ENCODE assay signal across 16 mouse cellular contexts in the genomic region with DNA sequence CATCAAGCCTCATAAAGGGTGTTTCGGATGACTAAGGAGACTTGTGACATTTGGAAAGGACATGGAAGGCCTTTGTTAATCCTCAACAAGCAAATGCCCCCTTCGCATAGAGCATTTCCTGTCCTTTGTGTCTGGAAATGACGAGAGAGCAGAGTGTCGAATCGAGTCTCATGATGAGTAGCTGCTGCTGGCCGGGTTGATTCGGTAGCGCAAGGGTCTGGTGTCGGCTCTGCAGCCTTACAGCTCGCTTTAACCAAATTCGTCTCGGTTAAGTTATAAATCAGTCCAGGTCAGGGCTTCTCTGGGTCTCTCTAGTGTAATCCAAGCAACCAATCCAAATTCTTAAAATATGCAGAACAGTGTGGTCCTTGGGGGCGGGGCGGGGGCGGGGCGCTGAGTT. TPM values are rescaled to one million over a fixed set of nuclear protein-coding genes. Genes with fewer than 3 reads are reported as not detected.
DNase-seq lines count a peak whose midpoint lies in the region; ATAC-seq and TF ChIP-seq lines count a peak whose summit lies in the region.
"Had no signal": no experiment of that assay in that cellular context is flagged by ENCODE, and none has a peak within 500 bp of the region (broad histone marks: within the 10 kb centered on the region; RNA-seq: fewer than 3 reads in every experiment).

No protein-coding gene starts in this region.

- H3K36me3 ChIP-seq in kidney, adult 2 months (ENCODE audit: control insufficient read depth, insufficient read depth, low read length): no peaks in the 10 kb centered on the region
- no peaks in the 10 kb centered on the region for H3K36me3 ChIP-seq in lung, postnatal 0 days (ENCODE audit: insufficient read depth, low read length)
- H3K36me3 ChIP-seq in embryonic facial prominence, embryonic 13.5 days: no peaks in the 10 kb centered on the region
- H3K36me3 ChIP-seq: liver, embryonic 15.5 days had no signal

- 46% methylated on average over 16 of the region's 16 CpGs for WGBS in kidney, adult 2 months
- WGBS in lung, postnatal 0 days: 49% methylated on average over 16 of the region's 16 CpGs
- WGBS in lung, adult 2 months: 52% methylated on average over 16 of the region's 16 CpGs
- 51% methylated on average over 16 of the region's 16 CpGs for WGBS in embryonic facial prominence, embryonic 13.5 days

- H3K4me2 ChIP-seq in lung, postnatal 0 days (replicated peaks; ENCODE audit: low read depth, low read length): no peak overlapping the region
- peak overlapping the region; percentile 47 for H3K4me2 ChIP-seq in embryonic facial prominence, embryonic 13.5 days
- H3K4me2 ChIP-seq: liver, embryonic 15.5 days; midbrain, embryonic 11.5 days had no signal

- TF ChIP-seq POLR2A in kidney, adult 2 months (IDR thresholded peaks at IDR 0.05; ENCODE audit: low read depth, low read length): no peak
- TF ChIP-seq POLR2A in lung, adult 2 months (IDR thresholded peaks at IDR 0.05; ENCODE audit: borderline replicate concordance, extremely low read depth, low read depth, low read length): no peak

- H3K4me1 ChIP-seq in kidney, adult 2 months (ENCODE audit: control insufficient read depth, insufficient read depth, low read length): no peaks in the 10 kb centered on the region
- no peaks in the 10 kb centered on the region for H3K4me1 ChIP-seq in lung, postnatal 0 days (ENCODE audit: insufficient read depth, low read depth, low read length)
- no peaks in the 10 kb centered on the region for H3K4me1 ChIP-seq in lung, adult 2 months (ENCODE audit: control insufficient read depth, insufficient read depth, low read length)
- peaks cover 6% of the 10 kb centered on the region for H3K4me1 ChIP-seq in embryonic facial prominence, embryonic 13.5 days
- H3K4me1 ChIP-seq: liver, embryonic 15.5 days had no signal

- no peak overlapping the region; the same call in 1 of the 2 replicates for H3K4me3 ChIP-seq in kidney, adult 2 months (ENCODE audit: insufficient read depth, low read depth, low read length)
- H3K4me3 ChIP-seq in lung, postnatal 0 days (ENCODE audit: low read depth, low read length): no peak overlapping the region
- no peak overlapping the region for H3K4me3 ChIP-seq in lung, adult 2 months (replicated peaks; ENCODE audit: extremely low read depth, low read depth, low read length)
- H3K4me3 ChIP-seq in embryonic facial prominence, embryonic 13.5 days: no peak overlapping the region
- H3K4me3 ChIP-seq: layer of hippocampus, adult 2 months; liver, embryonic 15.5 days; myocyte had no signal

- H3K27ac ChIP-seq in kidney, adult 2 months (ENCODE audit: insufficient read depth, low read depth, low read length): no peak overlapping the region
- H3K27ac ChIP-seq in lung, postnatal 0 days (ENCODE audit: low read length): no peak overlapping the region
- H3K27ac ChIP-seq in embryonic facial prominence, embryonic 13.5 days: 0 out of 2 replicates have a peak overlapping the region, but pooled peaks have one; percentile 24
- H3K27ac ChIP-seq: layer of hippocampus, adult 2 months; liver, embryonic 15.5 days had no signal

- no peaks in the 10 kb centered on the region for H3K27me3 ChIP-seq in kidney, adult 2 months (replicated peaks; ENCODE audit: control insufficient read depth, insufficient read depth, low read length)
- no peaks in the 10 kb centered on the region for H3K27me3 ChIP-seq in lung, postnatal 0 days (replicated peaks; ENCODE audit: insufficient read depth, low read length)
- peaks cover 6% of the 10 kb centered on the region; the same call in 1 of the 2 replicates for H3K27me3 ChIP-seq in embryonic facial prominence, embryonic 13.5 days
- H3K27me3 ChIP-seq: liver, embryonic 15.5 days had no signal

- peak; percentile 10 for DNase-seq in kidney, adult 2 months
- no peak for DNase-seq in kidney, postnatal 25 days
- DNase-seq in lung, postnatal 0 days (ENCODE audit: low spot score): peak; percentile 70
- DNase-seq in lung, adult 2 months: no peak
- DNase-seq in mesoderm, embryonic 11.5 days (ENCODE audit: low read depth, low spot score): peak; percentile 52
- no peak for DNase-seq in left cerebral cortex, adult 9 months (ENCODE audit: low spot score in 2 of 2)
- no peak for DNase-seq in heart, postnatal 36 days
- DNase-seq: cerebellum, postnatal 36 days; gastrocnemius, postnatal 36 days; thymus, postnatal 14 days had no signal

- intact Hi-C loops in heart, postnatal 36 days (cut with DNase I): no loop called here

- peak; percentile 13; the same call in 1 of the 2 replicates for TF ChIP-seq EP300 in lung, postnatal 0 days (IDR thresholded peaks at IDR 0.05)

- TF ChIP-seq CTCF in kidney, adult 2 months (conservative IDR thresholded peaks at IDR 0.05; ENCODE audit: insufficient read depth, insufficient read length, low read depth, low read length): no peak
- TF ChIP-seq CTCF in lung, postnatal 0 days (IDR thresholded peaks at IDR 0.05): no peak
- TF ChIP-seq CTCF in lung, adult 2 months (IDR thresholded peaks at IDR 0.05; ENCODE audit: insufficient read depth, low read length): no peak

- no peak overlapping the region for H3K9ac ChIP-seq in lung, postnatal 0 days (replicated peaks; ENCODE audit: low read depth)
- no peak overlapping the region for H3K9ac ChIP-seq in embryonic facial prominence, embryonic 13.5 days
- H3K9ac ChIP-seq: liver, embryonic 15.5 days had no signal

- H3K9me3 ChIP-seq in lung, postnatal 0 days (ENCODE audit: low read length): no peaks in the 10 kb centered on the region
- H3K9me3 ChIP-seq in embryonic facial prominence, embryonic 13.5 days: no peaks in the 10 kb centered on the region
- H3K9me3 ChIP-seq: liver, embryonic 15.5 days had no signal

- peak; percentile 46; the same call in 1 of the 2 replicates for ATAC-seq in lung, postnatal 0 days
- ATAC-seq in embryonic facial prominence, embryonic 13.5 days (ENCODE audit: insufficient number of reproducible peaks, insufficient read depth, low FRiP score, low TSS enrichment, low read depth): peak; percentile 43
- ATAC-seq: hindbrain, embryonic 16.5 days had no signal

RNA-seq across cellular contexts. Expression of gene Maml3, which starts 59.1 kb away (rescaled TPM):
- polyA plus RNA-seq in kidney, adult 2 months (2012; rRNA removed): 3.6 and 3.7 TPM in 2 replicates
- 5.6 and 7.2 TPM in 2 replicates for polyA plus RNA-seq in lung, postnatal 0 days (2015; fragmentation: Nextera tagmentation; extraction: Ambion mirVana)
- polyA plus RNA-seq in lung, adult 2 months (2012; rRNA removed): 9.1 and 11.2 TPM in 2 replicates
- polyA plus RNA-seq in embryonic facial prominence, embryonic 13.5 days (2015; fragmentation: Nextera tagmentation; extraction: Ambion mirVana): 5.8 and 6.5 TPM in 2 replicates
- total RNA-seq in heart, postnatal 36 days (2021): 1 to 10 TPM; 1.8 to 5.0 TPM

Comparison
In these comparisons a context has a peak if more than half of its experiments do, and no peak if none do; other contexts are left out.
1. DNase-seq: peak in kidney, adult 2 months (single experiment), lung, postnatal 0 days (single experiment) and mesoderm, embryonic 11.5 days (single experiment); none in kidney, postnatal 25 days (0 of 2), lung, adult 2 months (single experiment), left cerebral cortex, adult 9 months (0 of 2) and heart, postnatal 36 days (0 of 2).